Mouse (Mus musculus) CD4-positive, CD25-positive, alpha-beta regulatory T cell (primary cell): Measurements from ENCODE around the gene Btbd19. TPM values are rescaled to one million over a fixed set of nuclear protein-coding genes. Genes with fewer than 3 reads are reported as not detected.

Experiments
- polyA plus RNA-seq: library from polyadenylated mRNA; unstranded; fragments of 100-300 nt; shearing (Covaris generic); gene quantifications from one replicate; pipeline ENCODE4 v1.2.1, GENCODE M21; 2017

Gene Btbd19
- 41.1 TPM for polyA plus RNA-seq

DNA sequence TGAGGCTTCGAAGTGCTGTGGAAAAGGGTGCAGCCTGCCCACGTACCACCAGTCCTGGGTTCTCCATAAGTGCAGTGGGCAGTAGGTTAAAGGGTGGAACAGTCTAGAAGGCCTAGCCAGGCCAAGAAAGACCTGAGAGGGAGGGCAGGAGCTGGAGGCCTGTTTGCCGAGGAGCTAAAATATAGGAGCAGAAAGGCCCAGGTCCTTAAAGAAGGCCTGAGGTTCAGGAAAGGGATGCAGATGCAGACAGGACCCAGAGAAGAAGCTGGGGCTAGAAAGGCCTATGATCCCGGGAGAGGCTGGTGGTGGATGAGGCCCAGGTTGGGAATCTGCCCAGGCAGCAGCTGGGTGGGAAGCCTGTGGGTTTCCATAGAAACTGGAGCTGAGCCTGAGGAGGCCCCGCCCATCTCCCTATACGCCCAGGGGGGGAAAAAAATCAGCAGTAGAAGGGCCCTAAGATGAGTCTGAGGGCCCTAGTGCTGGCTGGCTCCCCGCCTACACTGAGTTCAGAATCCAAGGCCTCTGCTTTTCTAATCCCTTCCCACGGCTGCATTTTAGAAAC is at the start of gene Btbd19:
Btbd19 (minus strand) TSS at position 378 of the 562 bp plus-strand sequence.

DNA sequence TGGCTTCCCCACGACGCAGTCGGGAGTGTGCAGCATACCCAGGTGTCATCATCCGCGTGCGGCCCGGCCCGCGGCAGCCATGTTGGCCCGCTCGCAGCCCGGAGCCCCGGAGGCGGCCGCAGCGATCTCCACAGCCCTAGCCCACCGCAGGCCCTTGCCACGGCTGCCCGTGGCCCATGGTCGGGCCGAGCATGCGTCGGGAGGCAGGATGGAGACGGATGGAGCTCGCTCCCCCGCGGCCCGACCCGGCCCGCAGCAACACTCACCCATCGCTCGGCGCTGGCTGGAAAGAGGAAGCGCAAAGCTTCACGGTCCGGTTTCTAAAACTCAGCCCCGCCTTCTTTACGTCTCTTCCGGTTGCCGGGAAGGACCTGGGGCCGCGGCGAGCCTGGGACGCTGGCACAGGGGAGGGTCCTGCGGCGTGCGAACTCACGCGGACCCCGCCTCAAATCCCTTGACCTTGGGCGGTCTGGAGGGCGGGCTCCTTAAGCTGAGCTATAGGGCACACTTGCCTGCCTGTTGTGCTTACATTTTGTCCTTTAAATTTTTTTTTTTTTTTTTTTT is 30.3 kb upstream of the Btbd19 start, which contains the start of gene Rps8:
Rps8 (minus strand) TSS at position 452 of the 564 bp plus-strand sequence.

DNA sequence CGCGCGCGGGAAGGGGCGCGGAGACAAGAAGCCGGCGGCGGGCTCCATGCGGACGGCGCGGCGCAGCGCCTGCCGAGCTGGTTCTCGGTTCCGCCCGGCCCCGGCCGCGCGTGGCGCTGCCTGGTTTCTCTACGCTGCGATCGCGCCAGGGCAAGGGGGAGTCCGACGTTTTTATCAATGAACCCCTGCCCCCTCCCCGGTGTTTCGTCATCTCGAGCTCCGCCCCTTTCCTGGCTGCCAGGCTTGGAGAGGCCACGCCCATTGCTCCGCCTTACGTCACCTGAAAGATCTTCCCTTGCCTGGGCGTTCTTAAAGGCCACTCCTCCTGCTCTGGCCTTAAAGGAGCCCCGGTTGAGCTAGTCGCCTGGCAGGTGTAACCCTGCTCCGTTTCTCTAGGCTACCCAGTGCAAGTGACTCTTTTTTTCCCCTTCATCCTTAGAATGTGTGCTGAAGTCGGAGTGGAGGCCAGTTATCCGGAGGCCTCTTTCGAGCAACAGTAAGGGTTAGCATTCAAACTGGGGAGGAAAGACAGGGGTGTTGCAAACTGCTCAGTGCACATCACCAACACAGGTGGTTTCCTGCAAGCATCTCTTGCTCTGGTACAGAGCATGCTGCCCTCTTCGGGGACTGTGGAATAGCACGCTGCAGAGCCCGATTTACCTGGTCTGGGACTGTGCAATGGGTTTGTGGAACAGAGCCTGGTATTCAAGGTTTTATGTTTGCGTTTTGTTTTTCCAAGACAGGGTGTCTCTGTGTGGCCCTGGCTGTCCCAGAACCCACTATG is 8.5 kb upstream of the Btbd19 start, which contains the start of gene Plk3:
Plk3 (minus strand) TSS at position 147 of the 784 bp plus-strand sequence.

DNA sequence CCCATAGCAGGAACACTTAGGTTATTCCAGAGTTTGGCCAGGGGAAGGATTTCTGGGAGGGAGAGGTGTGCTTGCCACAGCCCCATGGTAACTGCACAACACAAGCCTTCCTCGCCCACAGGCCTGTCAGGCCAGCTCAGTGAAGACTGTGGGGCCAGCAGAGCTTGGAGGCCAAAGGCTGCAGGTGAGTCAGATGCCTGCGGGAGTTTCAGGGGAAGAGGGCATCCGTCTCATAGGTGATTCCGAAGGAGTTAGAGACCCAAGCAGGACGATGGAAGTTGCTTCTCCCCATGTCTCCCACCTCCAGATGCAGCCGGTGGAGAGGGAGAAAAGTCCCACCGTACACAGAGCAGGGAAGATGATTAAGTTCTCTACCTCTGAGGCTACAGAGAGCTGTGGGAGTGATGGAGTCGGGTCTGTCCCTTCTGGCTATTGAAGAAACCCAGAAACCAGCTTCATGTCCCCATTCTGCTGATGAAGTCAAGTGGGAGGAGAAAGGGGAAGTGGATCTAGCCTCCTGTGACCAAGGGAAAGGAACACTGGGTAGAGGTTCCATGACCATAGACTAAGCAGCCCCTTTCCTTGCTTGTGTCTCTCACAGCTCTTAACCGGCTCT is 1.3 kb upstream of the Btbd19 start, which contains the start of gene Tctex1d4:
Tctex1d4 (plus strand) TSS at position 120 of the 616 bp plus-strand sequence.

DNA sequence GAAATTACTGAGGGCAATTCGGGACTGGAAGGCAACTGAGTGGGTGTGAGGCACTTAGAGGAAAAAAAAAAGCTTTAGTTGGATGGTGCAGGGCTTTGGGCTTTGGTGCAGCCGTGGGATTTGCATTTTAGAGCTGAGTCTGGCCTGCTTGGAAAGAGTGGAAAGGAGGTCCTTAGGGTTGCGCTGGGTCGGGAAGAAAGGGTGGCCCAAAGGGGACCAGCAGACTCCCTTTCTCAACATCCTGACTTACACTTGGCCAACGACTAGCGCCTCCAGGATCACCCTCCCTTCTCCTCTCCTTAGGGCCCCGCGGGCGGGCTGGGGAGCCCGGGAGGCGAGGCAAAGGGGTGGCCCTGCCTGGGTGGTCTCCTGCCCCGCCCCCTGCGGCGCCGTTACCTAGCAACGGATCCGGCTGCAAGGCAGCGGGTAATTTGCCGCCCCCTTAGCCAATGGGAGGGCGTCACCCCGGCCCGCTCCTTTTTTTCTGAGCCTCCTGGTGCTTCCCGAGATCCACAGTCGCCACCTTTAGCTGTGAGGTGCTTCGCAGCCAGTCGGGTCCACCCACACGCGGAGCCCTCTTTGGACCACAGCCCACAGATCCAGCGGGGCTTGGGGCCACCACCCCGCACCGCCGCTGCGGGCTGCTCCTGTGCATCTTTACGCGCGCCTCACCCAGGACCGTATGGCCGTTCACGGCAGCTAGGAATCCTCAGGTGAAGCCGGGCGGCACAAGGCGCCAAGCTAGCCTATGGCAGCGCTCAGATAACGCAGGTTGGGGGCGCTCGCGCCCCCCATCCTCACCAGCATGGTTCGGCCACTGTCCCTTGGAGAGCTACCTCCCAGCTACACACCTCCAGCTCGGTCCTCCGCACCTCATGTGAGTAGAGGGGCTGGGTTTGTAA is 29.7 kb downstream of the Btbd19 start, which contains the start of gene Ptch2:
Ptch2 (plus strand) TSS at position 525 of the 902 bp plus-strand sequence.

Other genes with a start within 250 kb of the Btbd19 start
- gene Zswim5, start 248.3 kb downstream of the Btbd19 start, polyA plus RNA-seq, result 0.04 TPM
- 100.0 TPM for gene Urod, start 131.3 kb downstream of the Btbd19 start, polyA plus RNA-seq
- 34.9 TPM for gene Hectd3, start 130.4 kb downstream of the Btbd19 start, polyA plus RNA-seq
- 32.6 TPM for gene Eif2b3, start 106.3 kb downstream of the Btbd19 start, polyA plus RNA-seq
- not detected for gene Ptch2, start 29.6 kb downstream of the Btbd19 start, polyA plus RNA-seq
- gene Tctex1d4, start 1.1 kb upstream of the Btbd19 start, polyA plus RNA-seq, result 2.5 TPM
- 40.8 TPM for gene Plk3, start 8.2 kb upstream of the Btbd19 start, polyA plus RNA-seq
- 482 TPM for gene Rps8, start 30.5 kb upstream of the Btbd19 start, polyA plus RNA-seq
- 1.2 TPM for gene Kif2c, start 56.9 kb upstream of the Btbd19 start, polyA plus RNA-seq
- gene Tmem53, start 126.2 kb upstream of the Btbd19 start, polyA plus RNA-seq, result 0.59 TPM
- gene Armh1, start 126.4 kb upstream of the Btbd19 start, polyA plus RNA-seq, result not detected